Mouse (Mus musculus) brain, embryonic 14.5 days (tissue): Measurements from ENCODE around the gene Cisd2. TPM values are rescaled to one million over a fixed set of nuclear protein-coding genes. Genes with fewer than 3 reads are reported as not detected.
A peak's percentile ranks its signal among the peaks of the same experiment; 100 is the strongest.

Source experiments
- DNase-seq: peaks from one replicate; pipeline ENCODE4 v3.0.0-alpha.2; 2011; ENCODE audit warnings: low read depth
- CTCF ChIP-seq: fragments of 200-500 bp; IDR thresholded peaks from 2 replicates; pipeline ENCODE4 v1.5.1; 2012; ENCODE audit warnings: inconsistent platforms, mild to moderate bottlenecking, moderate library complexity, borderline replicate concordance; ENCODE audit not compliant: insufficient read depth, insufficient read length; ENCODE audit errors: extremely low read depth
- POLR2A ChIP-seq: fragments of 200-500 bp; IDR thresholded peaks from 2 replicates; pipeline ENCODE4 v1.6.1; 2012; ENCODE audit warnings: mild to moderate bottlenecking, inconsistent platforms, borderline replicate concordance; ENCODE audit not compliant: poor library complexity, insufficient read depth, insufficient read length, severe bottlenecking; ENCODE audit errors: extremely low read depth
- polyA plus RNA-seq: library from polyadenylated mRNA; depleted of rRNA; stranded (reverse); fragments of >200 nt; gene quantifications from 2 replicates; pipeline ENCODE4 v1.2.3, GENCODE M21; 2012; rRNA removed

The Cisd2 gene
- polyA plus RNA-seq, 1 experiment, result 48.5 TPM

GRCm38 (mm10) chr3:135403856-135404255 is 19.9 kb downstream of the Cisd2 start:
- no peak for TF ChIP-seq CTCF
- no peak for TF ChIP-seq POLR2A
- DNase-seq, result no peak

- no peak for TF ChIP-seq CTCF
- no peak for TF ChIP-seq POLR2A
- peak; percentile 51 for DNase-seq
These were observed 20.5 kb downstream of the Cisd2 start for GRCm38 (mm10) chr3:135403211-135403610.

- TF ChIP-seq POLR2A (no peak), CTCF (peak; percentile 82)
- DNase-seq, result peak; percentile 91
These were observed 21.5 kb downstream of the Cisd2 start for GRCm38 (mm10) chr3:135402201-135402658.

GRCm38 (mm10) chr3:135397112-135397511 is 26.6 kb downstream of the Cisd2 start:
- TF ChIP-seq POLR2A, result no peak
- no peak for TF ChIP-seq CTCF
- DNase-seq, result no peak

GRCm38 (mm10) chr3:135396081-135396480 is 27.6 kb downstream of the Cisd2 start:
- TF ChIP-seq POLR2A (no peak), CTCF (no peak)
- no peak for DNase-seq

- TF ChIP-seq POLR2A (no peak), CTCF (no peak)
- DNase-seq, result no peak
These were observed 28.6 kb downstream of the Cisd2 start for GRCm38 (mm10) chr3:135395085-135395484.

- no peak for DNase-seq
- TF ChIP-seq CTCF (no peak), POLR2A (no peak)
These were observed 30.5 kb downstream of the Cisd2 start for GRCm38 (mm10) chr3:135393186-135393585.

- TF ChIP-seq POLR2A (no peak), CTCF (no peak)
- no peak for DNase-seq
These were observed 43.9 kb downstream of the Cisd2 start for GRCm38 (mm10) chr3:135379868-135380267.

GRCm38 (mm10) chr3:135377445-135377844 is 46.3 kb downstream of the Cisd2 start:
- no peak for DNase-seq
- TF ChIP-seq POLR2A (no peak), CTCF (no peak)

- DNase-seq, result no peak
- no peak for TF ChIP-seq POLR2A
These were observed 47.9 kb downstream of the Cisd2 start for GRCm38 (mm10) chr3:135375836-135376235.

- TF ChIP-seq POLR2A, result no peak
- TF ChIP-seq CTCF, result no peak
- DNase-seq, result no peak
These were observed 66.3 kb downstream of the Cisd2 start for GRCm38 (mm10) chr3:135357394-135357793.

Other genes with a start within 250 kb of the Cisd2 start
- 7.3 and 10.4 TPM in 2 replicates for gene Cenpe, start 211.4 kb downstream of the Cisd2 start, polyA plus RNA-seq
- gene Bdh2, start 142.7 kb downstream of the Cisd2 start, polyA plus RNA-seq, result 2.0 and 2.4 TPM in 2 replicates
- 0.90 and 1.2 TPM in 2 replicates for gene Slc9b2, start 116.2 kb downstream of the Cisd2 start, polyA plus RNA-seq
- gene Slc9b1, start 75.9 kb downstream of the Cisd2 start, polyA plus RNA-seq, result not detected in 2 replicates
- gene Ube2d3, start 14.2 kb upstream of the Cisd2 start, polyA plus RNA-seq, result 299 and 350 TPM in 2 replicates
- gene Manba, start 61.7 kb upstream of the Cisd2 start, polyA plus RNA-seq, result 2.0 and 3.1 TPM in 2 replicates